Mouse (Mus musculus): ENCODE data around the gene Itga9. TPM values are rescaled to one million over a fixed set of nuclear protein-coding genes. Genes with fewer than 3 reads are reported as not detected.

The Itga9 gene
- polyA plus RNA-seq, 1 experiment from 2014 or later: 5.9 TPM

DNA sequence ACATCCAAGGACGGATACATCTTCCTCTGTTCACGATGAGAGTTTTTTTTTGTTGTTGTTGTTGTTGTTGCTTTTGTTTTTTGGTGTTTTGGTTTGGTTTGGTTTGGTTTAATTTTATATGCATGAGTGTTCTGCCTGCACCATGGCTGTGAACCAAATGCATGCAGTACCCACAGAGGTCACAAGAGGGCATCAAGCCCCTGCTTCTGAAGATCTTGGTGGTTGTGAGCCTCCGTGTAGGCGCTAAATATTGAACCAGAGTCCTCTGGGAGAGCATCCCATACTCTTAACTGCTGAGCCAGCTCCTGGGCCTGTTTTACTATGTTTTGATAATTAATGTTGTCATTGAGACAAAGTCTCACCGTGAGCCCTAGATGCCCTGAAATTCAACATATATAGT is 308.8 kb downstream of the Itga9 start:
- no peaks in the 10 kb centered on the region for H3K4me1 ChIP-seq (replicated peaks; ENCODE audit: control insufficient read depth, insufficient read depth, low read length)
- H3K4me2 ChIP-seq (replicated peaks; ENCODE audit: low read depth): no peak overlapping the region
- ATAC-seq: no peak
- H3K4me3 ChIP-seq (ENCODE audit: low read depth, low read length): no peak overlapping the region
- peak; percentile 80 for TF ChIP-seq CTCF (IDR thresholded peaks at IDR 0.05; ENCODE audit: low read depth)
- H3K27ac ChIP-seq (ENCODE audit: low read depth, low read length): no peak overlapping the region
- H3K9ac ChIP-seq (ENCODE audit: low read depth, low read length): no peak overlapping the region
- H3K36me3 ChIP-seq (ENCODE audit: control insufficient read depth, insufficient read depth): no peaks in the 10 kb centered on the region
- no peaks in the 10 kb centered on the region for H3K27me3 ChIP-seq (replicated peaks; ENCODE audit: control insufficient read depth, insufficient read depth, low read length)
- WGBS: 64% methylated on average over 5 of the region's 5 CpGs
- no peaks in the 10 kb centered on the region for H3K9me3 ChIP-seq (ENCODE audit: control insufficient read depth)

DNA sequence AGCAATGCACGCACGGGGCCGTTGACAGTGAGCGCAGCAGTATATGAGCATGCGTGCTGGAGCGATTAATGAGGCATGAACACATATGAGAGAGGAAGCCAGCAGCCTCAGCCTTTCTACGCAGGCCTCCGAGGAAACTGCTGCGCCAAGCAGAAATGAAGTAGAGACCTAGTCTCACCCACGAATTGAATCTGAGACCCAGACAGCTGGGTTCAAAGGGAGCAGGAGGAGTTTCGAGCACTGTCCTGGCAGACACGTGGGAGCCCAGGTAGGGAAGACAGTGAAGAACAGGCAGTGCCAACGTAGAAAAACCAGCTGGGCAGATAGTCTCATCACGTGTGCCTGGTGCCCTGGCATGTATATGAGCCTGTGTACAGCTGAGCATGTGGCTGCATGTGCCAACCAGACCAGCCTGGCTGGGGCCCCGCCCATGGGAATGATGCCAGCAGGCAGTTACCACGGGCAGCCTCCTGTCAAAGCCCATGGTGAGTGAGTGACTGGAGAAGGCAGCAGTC is 313.2 kb downstream of the Itga9 start:
- Histone ChIP-seq H3K27me3 (replicated peaks; ENCODE audit: control insufficient read depth, insufficient read depth, low read length) (no peaks in the 10 kb centered on the region), H3K9me3 (ENCODE audit: control insufficient read depth) (no peaks in the 10 kb centered on the region), H3K9ac (ENCODE audit: low read depth, low read length) (no peak overlapping the region), H3K4me1 (replicated peaks; ENCODE audit: control insufficient read depth, insufficient read depth, low read length) (peaks cover 2% of the 10 kb centered on the region; the same call in 1 of the 2 replicates), H3K4me3 (ENCODE audit: low read depth, low read length) (no peak overlapping the region), H3K27ac (ENCODE audit: low read depth, low read length) (no peak overlapping the region), H3K4me2 (replicated peaks; ENCODE audit: low read depth) (no peak overlapping the region), H3K36me3 (ENCODE audit: control insufficient read depth, insufficient read depth) (no peaks in the 10 kb centered on the region)
- peak; percentile 33; the same call in 1 of the 2 replicates for ATAC-seq
- WGBS: 76% methylated on average over 16 of the region's 16 CpGs
- no peak for TF ChIP-seq CTCF (IDR thresholded peaks at IDR 0.05; ENCODE audit: low read depth)

DNA sequence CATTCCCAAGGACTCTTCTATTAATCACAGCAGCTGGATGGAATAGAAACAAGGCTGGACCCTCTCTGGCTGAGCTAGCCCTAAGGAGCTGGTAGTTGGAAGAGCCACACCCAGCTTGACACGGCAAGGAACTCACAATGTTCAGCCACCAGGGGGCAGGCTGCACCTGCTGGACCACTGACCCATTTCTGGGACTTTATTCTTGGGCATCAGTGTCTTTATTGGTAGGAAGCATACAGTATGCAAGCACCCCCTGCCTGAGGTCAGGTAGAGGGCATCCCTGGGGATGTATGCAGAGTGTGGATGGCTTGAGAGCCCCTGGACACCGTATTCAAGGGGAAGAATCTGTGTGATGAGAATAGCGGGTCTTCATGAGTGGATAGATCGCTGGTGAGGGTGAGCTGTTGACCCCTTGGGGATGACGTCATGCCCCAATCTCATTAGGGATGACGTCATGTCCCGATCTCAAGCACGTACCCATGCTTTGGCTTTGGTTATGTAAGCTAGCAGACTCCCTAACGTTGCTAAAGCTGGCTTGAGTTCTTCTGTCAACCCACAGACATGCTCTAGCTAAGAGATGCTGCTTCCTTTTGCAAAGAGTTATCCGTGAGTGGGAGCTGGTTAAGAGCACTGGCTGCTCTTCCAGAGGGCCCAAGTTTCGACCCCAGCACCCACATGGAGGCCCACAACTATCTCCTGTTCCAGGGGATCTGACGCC is 314.5 kb downstream of the Itga9 start:
- no peak overlapping the region for H3K4me3 ChIP-seq (ENCODE audit: low read depth, low read length)
- peaks cover 4% of the 10 kb centered on the region; the same call in 1 of the 2 replicates for H3K4me1 ChIP-seq (replicated peaks; ENCODE audit: control insufficient read depth, insufficient read depth, low read length)
- H3K4me2 ChIP-seq (replicated peaks; ENCODE audit: low read depth): no peak overlapping the region
- no peaks in the 10 kb centered on the region for H3K36me3 ChIP-seq (ENCODE audit: control insufficient read depth, insufficient read depth)
- ATAC-seq: 0 out of 2 replicates have a peak, but pooled peaks have one; percentile 4
- no peaks in the 10 kb centered on the region for H3K27me3 ChIP-seq (replicated peaks; ENCODE audit: control insufficient read depth, insufficient read depth, low read length)
- WGBS: 40% methylated on average over 12 of the region's 12 CpGs
- H3K9ac ChIP-seq (ENCODE audit: low read depth, low read length): no peak overlapping the region
- H3K9me3 ChIP-seq (ENCODE audit: control insufficient read depth): no peaks in the 10 kb centered on the region
- H3K27ac ChIP-seq (ENCODE audit: low read depth, low read length): no peak overlapping the region
- peak; percentile 99 for TF ChIP-seq CTCF (IDR thresholded peaks at IDR 0.05; ENCODE audit: low read depth)

DNA sequence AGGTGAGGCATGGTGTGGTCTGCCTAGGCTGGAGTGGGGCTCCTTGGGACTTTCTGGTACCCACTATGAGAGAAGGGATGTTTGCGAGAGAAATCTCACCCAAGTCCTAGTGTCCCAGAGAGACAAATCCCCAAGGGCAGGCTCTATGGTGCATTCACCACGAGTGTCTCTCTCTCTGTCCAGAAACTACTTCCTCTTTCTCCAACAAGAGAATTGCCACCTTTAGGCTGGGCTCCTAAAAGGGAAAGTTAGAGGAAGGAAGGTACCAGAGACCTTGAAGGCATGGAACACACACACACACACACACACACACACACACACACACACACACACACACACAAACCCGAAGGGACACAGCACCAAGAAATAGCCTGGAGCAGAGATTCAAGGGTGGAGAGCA is 315.4 kb downstream of the Itga9 start:
- 59% methylated on average over 2 of the region's 3 CpGs for WGBS
- no peak for TF ChIP-seq CTCF (IDR thresholded peaks at IDR 0.05; ENCODE audit: low read depth)
- Histone ChIP-seq H3K4me2 (replicated peaks; ENCODE audit: low read depth) (no peak overlapping the region), H3K27ac (ENCODE audit: low read depth, low read length) (no peak overlapping the region), H3K4me3 (ENCODE audit: low read depth, low read length) (no peak overlapping the region), H3K9me3 (ENCODE audit: control insufficient read depth) (no peaks in the 10 kb centered on the region), H3K36me3 (ENCODE audit: control insufficient read depth, insufficient read depth) (no peaks in the 10 kb centered on the region), H3K9ac (ENCODE audit: low read depth, low read length) (no peak overlapping the region), H3K4me1 (replicated peaks; ENCODE audit: control insufficient read depth, insufficient read depth, low read length) (peaks cover 4% of the 10 kb centered on the region; the same call in 1 of the 2 replicates), H3K27me3 (replicated peaks; ENCODE audit: control insufficient read depth, insufficient read depth, low read length) (no peaks in the 10 kb centered on the region)
- no peak for ATAC-seq

DNA sequence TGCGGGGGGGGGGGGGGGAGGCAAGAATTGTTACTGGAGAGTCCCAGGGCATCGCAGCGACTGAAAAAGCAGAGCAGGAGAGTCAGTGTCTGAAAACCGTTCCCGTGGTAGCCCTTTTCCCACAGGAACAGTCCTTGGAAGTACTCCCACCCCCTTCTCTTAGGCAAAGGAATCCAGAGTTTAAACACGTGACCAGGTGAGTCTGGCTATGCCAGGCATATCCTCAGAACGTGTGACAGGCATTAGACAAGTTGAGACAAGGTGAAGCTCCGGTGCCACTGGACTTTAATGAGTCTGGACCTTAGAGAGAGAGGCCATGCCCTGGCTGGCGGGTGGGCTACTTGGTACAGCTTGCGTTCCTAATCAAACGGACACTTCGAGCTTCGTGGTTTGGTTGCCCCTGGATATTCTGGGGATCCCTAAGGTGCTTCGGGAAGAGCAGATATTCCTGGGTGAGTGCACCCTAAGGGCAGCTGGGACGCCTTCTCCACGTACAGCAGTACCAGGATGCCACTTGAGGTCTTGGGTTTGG is 318.1 kb downstream of the Itga9 start:
- no peak for ATAC-seq
- WGBS: 25% methylated on average over 16 of the region's 16 CpGs
- no peak for TF ChIP-seq CTCF (IDR thresholded peaks at IDR 0.05; ENCODE audit: low read depth)
- peak overlapping the region; percentile 79 for H3K4me2 ChIP-seq (replicated peaks; ENCODE audit: low read depth)
- no peaks in the 10 kb centered on the region for H3K27me3 ChIP-seq (replicated peaks; ENCODE audit: control insufficient read depth, insufficient read depth, low read length)
- no peaks in the 10 kb centered on the region for H3K9me3 ChIP-seq (ENCODE audit: control insufficient read depth)
- peaks cover 7% of the 10 kb centered on the region; the same call in 1 of the 2 replicates for H3K4me1 ChIP-seq (replicated peaks; ENCODE audit: control insufficient read depth, insufficient read depth, low read length)
- H3K9ac ChIP-seq (ENCODE audit: low read depth, low read length): peak overlapping the region; percentile 43
- peak overlapping the region; percentile 68 for H3K4me3 ChIP-seq (ENCODE audit: low read depth, low read length)
- no peaks in the 10 kb centered on the region for H3K36me3 ChIP-seq (ENCODE audit: control insufficient read depth, insufficient read depth)
- H3K27ac ChIP-seq (ENCODE audit: low read depth, low read length): no peak overlapping the region

DNA sequence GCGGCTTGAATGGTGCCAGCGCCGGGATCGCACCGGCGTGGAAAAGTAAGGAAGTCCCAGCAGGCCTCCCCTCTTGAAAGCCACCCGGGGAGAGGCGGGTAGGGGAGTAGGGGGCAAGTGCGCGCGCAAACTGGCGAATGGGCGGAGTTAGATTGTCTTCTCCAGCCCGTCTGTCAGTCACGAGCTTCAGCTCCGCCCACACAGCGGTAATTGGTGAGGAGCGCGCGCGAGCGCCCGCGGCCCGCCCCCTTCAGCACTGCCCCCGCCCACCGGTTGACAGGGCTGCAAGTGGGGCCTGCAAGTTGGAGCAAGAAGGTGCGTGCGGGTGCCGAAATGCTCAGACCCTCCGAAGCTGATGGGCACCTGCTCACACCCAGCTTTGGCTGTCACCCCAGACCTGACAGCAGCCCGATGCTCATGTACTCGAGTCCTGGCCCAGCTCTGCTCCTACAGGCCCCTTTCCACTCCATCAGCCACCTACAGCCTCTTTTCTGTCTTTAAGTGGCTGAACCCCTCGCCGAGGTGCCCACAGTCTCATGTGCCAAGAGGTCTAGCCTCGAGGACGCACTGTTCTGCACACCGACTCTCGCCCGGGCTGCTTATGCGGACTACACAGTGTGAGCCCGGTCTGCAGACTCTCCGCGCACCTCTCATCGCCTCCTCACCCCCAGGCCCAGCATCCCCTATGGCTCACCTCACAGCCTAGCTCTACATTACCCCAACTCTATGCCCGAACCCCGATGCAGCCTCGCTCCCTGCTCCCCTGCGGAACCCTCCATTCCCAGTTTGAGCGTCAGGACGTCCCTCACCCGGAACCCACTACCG is 319.0 kb downstream of the Itga9 start:
- Histone ChIP-seq H3K27me3 (replicated peaks; ENCODE audit: control insufficient read depth, insufficient read depth, low read length) (no peaks in the 10 kb centered on the region), H3K4me1 (replicated peaks; ENCODE audit: control insufficient read depth, insufficient read depth, low read length) (peaks cover 7% of the 10 kb centered on the region; the same call in 1 of the 2 replicates), H3K4me3 (ENCODE audit: low read depth, low read length) (peak overlapping the region; percentile 68), H3K4me2 (replicated peaks; ENCODE audit: low read depth) (peak overlapping the region; percentile 79), H3K27ac (ENCODE audit: low read depth, low read length) (peak overlapping the region; percentile 91), H3K36me3 (ENCODE audit: control insufficient read depth, insufficient read depth) (no peaks in the 10 kb centered on the region), H3K9me3 (ENCODE audit: control insufficient read depth) (no peaks in the 10 kb centered on the region), H3K9ac (ENCODE audit: low read depth, low read length) (peak overlapping the region; percentile 77)
- TF ChIP-seq CTCF (IDR thresholded peaks at IDR 0.05; ENCODE audit: low read depth): no peak
- WGBS: under 1% methylated on average over 53 of the region's 53 CpGs
- peak; percentile 83 for ATAC-seq
